In genomic region chr5:121769827-121770226, GRCm38 (mm10) we compare ENCODE assay signal across 17 mouse cellular contexts. TPM values are rescaled to one million over a fixed set of nuclear protein-coding genes. Genes with fewer than 3 reads are reported as not detected.
DNase-seq lines count a peak whose midpoint lies in the region; ATAC-seq lines count a peak whose summit lies in the region.
"Had no signal": no experiment of that assay in that cellular context is flagged by ENCODE, and none has a peak within 500 bp of the region (broad histone marks: within the 10 kb centered on the region; RNA-seq: fewer than 3 reads in every experiment).

No protein-coding gene starts in this region.

- ATAC-seq in forebrain, embryonic 11.5 days (replicated peaks; ENCODE audit: low FRiP score) = no peak
- ATAC-seq in granulocyte monocyte progenitor cell, adult 5-6 weeks (replicated peaks; ENCODE audit: poor library complexity, severe bottlenecking) = no peak
- ATAC-seq: forebrain, embryonic 15.5 days; midbrain, embryonic 15.5 days had no signal

- no peak overlapping the region for H3K27ac ChIP-seq in heart, embryonic 10.5 days
- no peak overlapping the region for H3K27ac ChIP-seq in forebrain, embryonic 11.5 days (ENCODE audit: low read depth, low read length)
- H3K27ac ChIP-seq: forebrain, embryonic 15.5 days; limb, embryonic 13.5 days; liver, embryonic 15.5 days; midbrain, embryonic 15.5 days had no signal

- intact Hi-C loops in left cerebral cortex, postnatal 4 days (cut with DNase I) = no loop called here

- H3K4me1 ChIP-seq in heart, embryonic 10.5 days = peaks cover 5% of the 10 kb centered on the region; the same call in 1 of the 2 replicates
- no peaks in the 10 kb centered on the region for H3K4me1 ChIP-seq in forebrain, embryonic 11.5 days (replicated peaks; ENCODE audit: control insufficient read depth, insufficient read depth, low read length)
- H3K4me1 ChIP-seq: forebrain, embryonic 15.5 days; midbrain, embryonic 15.5 days had no signal

- no peak overlapping the region for H3K4me3 ChIP-seq in heart, embryonic 10.5 days
- no peak overlapping the region for H3K4me3 ChIP-seq in forebrain, embryonic 11.5 days (ENCODE audit: low read depth, low read length)
- H3K4me3 ChIP-seq: forebrain, embryonic 15.5 days; hindbrain, embryonic 13.5 days; limb, embryonic 13.5 days; liver, embryonic 15.5 days; megakaryocyte, embryonic 14.5 days; midbrain, embryonic 15.5 days had no signal

- H3K9me3 ChIP-seq in heart, embryonic 10.5 days = no peaks in the 10 kb centered on the region
- no peaks in the 10 kb centered on the region for H3K9me3 ChIP-seq in forebrain, embryonic 11.5 days (ENCODE audit: control insufficient read depth, low read length)
- H3K9me3 ChIP-seq: forebrain, embryonic 15.5 days; hindbrain, embryonic 13.5 days; limb, embryonic 13.5 days; liver, embryonic 15.5 days; megakaryocyte, embryonic 14.5 days; midbrain, embryonic 15.5 days had no signal

- H3K4me2 ChIP-seq in forebrain, embryonic 11.5 days (ENCODE audit: low read depth, low read length, severe bottlenecking) = no peak overlapping the region
- H3K4me2 ChIP-seq: forebrain, embryonic 15.5 days; hindbrain, embryonic 13.5 days; limb, embryonic 13.5 days; liver, embryonic 15.5 days; midbrain, embryonic 15.5 days had no signal

- WGBS in heart, embryonic 10.5 days = 90% methylated on average over 7 of the region's 7 CpGs
- 93% methylated on average over 7 of the region's 7 CpGs for WGBS in forebrain, embryonic 11.5 days

- H3K36me3 ChIP-seq in heart, embryonic 10.5 days = peaks cover 72% of the 10 kb centered on the region
- peaks cover 5% of the 10 kb centered on the region; the same call in 1 of the 2 replicates for H3K36me3 ChIP-seq in forebrain, embryonic 11.5 days (ENCODE audit: control insufficient read depth, insufficient read depth, low read length)

- no peak overlapping the region for H3K9ac ChIP-seq in forebrain, embryonic 11.5 days (ENCODE audit: low read length)
- H3K9ac ChIP-seq: forebrain, embryonic 15.5 days; hindbrain, embryonic 13.5 days; limb, embryonic 13.5 days; liver, embryonic 15.5 days; midbrain, embryonic 15.5 days had no signal

- DNase-seq in heart, adult 18-20 months = peak; percentile 60 to 61
- no peak for DNase-seq in heart, embryonic 10.5 days (ENCODE audit: low spot score)
- peak; percentile 6 for DNase-seq in left cerebral cortex, postnatal 4 days
- DNase-seq in left cerebral cortex, adult 18-20 months (ENCODE audit: low spot score in 2 of 2) = no peak
- DNase-seq in heart, adult 9 months (ENCODE audit: low spot score in 2 of 2) = peak; percentile 49
- DNase-seq in lung, postnatal 10 days = peak; percentile 65
- DNase-seq in forebrain, embryonic 11.5 days (ENCODE audit: low spot score) = no peak
- DNase-seq: adrenal gland, adult 8-10 months; cerebellum, adult 11-12 months; cerebellum, postnatal 25 days had no signal

- H3K27me3 ChIP-seq in heart, embryonic 10.5 days (ENCODE audit: insufficient read depth, poor library complexity, severe bottlenecking) = no peaks in the 10 kb centered on the region
- no peaks in the 10 kb centered on the region for H3K27me3 ChIP-seq in forebrain, embryonic 11.5 days (ENCODE audit: control insufficient read depth, insufficient read depth, low read length)
- H3K27me3 ChIP-seq: forebrain, embryonic 15.5 days; hindbrain, embryonic 13.5 days; limb, embryonic 13.5 days; liver, embryonic 15.5 days; megakaryocyte, embryonic 14.5 days; midbrain, embryonic 15.5 days had no signal

RNA-seq across cellular contexts. Expression of gene Atxn2, which starts 58.7 kb away (rescaled TPM):
- total RNA-seq in heart, adult 18-20 months (2021) = 100 to 1,000 TPM; 137 to 154 TPM
- 38.2 and 46.8 TPM in 2 replicates for polyA plus RNA-seq in heart, embryonic 10.5 days (2016; fragmentation: Nextera tagmentation; extraction: Ambion mirVana)
- total RNA-seq in left cerebral cortex, postnatal 4 days (2021) = 100 to 1,000 TPM; 250 to 271 TPM
- 100 to 1,000 TPM; 215 to 226 TPM for total RNA-seq in left cerebral cortex, adult 18-20 months (2021)
- polyA plus RNA-seq in forebrain, embryonic 11.5 days (2014; fragmentation: Nextera tagmentation; extraction: Ambion mirVana) = 99.2 and 102 TPM in 2 replicates
- total RNA-seq in granulocyte monocyte progenitor cell, adult 5-6 weeks (2014; fragmentation: Nextera tagmentation) = 73.0 and 98.5 TPM in 2 replicates
- total RNA-seq in granulocyte monocyte progenitor cell, adult 5-6 weeks (2017) = 30.9 and 41.5 TPM in 2 replicates

Comparison
In these comparisons a context has a peak if more than half of its experiments do, and no peak if none do; other contexts are left out.
1. DNase-seq: peak in heart, adult 18-20 months (2 of 2), left cerebral cortex, postnatal 4 days (single experiment), heart, adult 9 months (2 of 2) and lung, postnatal 10 days (single experiment); none in heart, embryonic 10.5 days (single experiment), left cerebral cortex, adult 18-20 months (0 of 2) and forebrain, embryonic 11.5 days (single experiment).